9 mouse cellular contexts compared by ENCODE assay signal in genomic region chr15:89354455-89354854, GRCm38 (mm10). TPM values are rescaled to one million over a fixed set of nuclear protein-coding genes. Genes with fewer than 3 reads are reported as not detected.
DNase-seq lines count a peak whose midpoint lies in the region; ATAC-seq and TF ChIP-seq lines count a peak whose summit lies in the region.
"Had no signal": no experiment of that assay in that cellular context is flagged by ENCODE, and none has a peak within 500 bp of the region (broad histone marks: within the 10 kb centered on the region; RNA-seq: fewer than 3 reads in every experiment).

No protein-coding gene starts in this region.

- WGBS in embryonic facial prominence, embryonic 13.5 days, result 69% methylated on average over 7 of the region's 7 CpGs
- WGBS in intestine, embryonic 14.5 days, result 77% methylated on average over 7 of the region's 7 CpGs
- 83% methylated on average over 7 of the region's 7 CpGs for WGBS in neural tube, embryonic 14.5 days

- intact Hi-C loops in left cerebral cortex, adult 2 months (cut with DNase I), result loop anchor here (2.0 kb wide), 1 partner anchor 40 kb away; the partner anchor contains the start of gene Sbf1
- intact Hi-C loops in left cerebral cortex, postnatal 4 days (cut with DNase I), result no loop called here

- DNase-seq in left cerebral cortex, adult 2 months (ENCODE audit: extremely low spot score in 1 of 2, low spot score in 2 of 2), result no peak
- DNase-seq in left cerebral cortex, adult 18-20 months (ENCODE audit: low spot score in 2 of 2), result no peak
- DNase-seq in intestine, embryonic 14.5 days (ENCODE audit: low spot score), result no peak
- no peak for DNase-seq in left cerebral cortex, postnatal 4 days
- no peak for DNase-seq in frontal cortex, postnatal 14 days (ENCODE audit: low spot score in 2 of 2)

- peak overlapping the region; percentile 87 for H3K4me3 ChIP-seq in left cerebral cortex, adult 2 months
- H3K4me3 ChIP-seq in embryonic facial prominence, embryonic 13.5 days, result peak overlapping the region; percentile 82
- peak overlapping the region; percentile 94 for H3K4me3 ChIP-seq in intestine, embryonic 14.5 days (ENCODE audit: low read depth, low read length)
- H3K4me3 ChIP-seq in neural tube, embryonic 14.5 days (ENCODE audit: low read depth, low read length), result peak overlapping the region; percentile 78

- no peaks in the 10 kb centered on the region for H3K27me3 ChIP-seq in embryonic facial prominence, embryonic 13.5 days
- no peaks in the 10 kb centered on the region for H3K27me3 ChIP-seq in intestine, embryonic 14.5 days (replicated peaks; ENCODE audit: control insufficient read depth, insufficient read depth, low read length)
- H3K27me3 ChIP-seq in neural tube, embryonic 14.5 days (ENCODE audit: control insufficient read depth, insufficient read depth, low read length), result no peaks in the 10 kb centered on the region

- peaks cover 33% of the 10 kb centered on the region for H3K4me1 ChIP-seq in embryonic facial prominence, embryonic 13.5 days
- peaks cover 14% of the 10 kb centered on the region for H3K4me1 ChIP-seq in intestine, embryonic 14.5 days (replicated peaks; ENCODE audit: control insufficient read depth, insufficient read depth, low read length)
- H3K4me1 ChIP-seq in neural tube, embryonic 14.5 days (ENCODE audit: control insufficient read depth, insufficient read depth, low read length), result peaks cover 8% of the 10 kb centered on the region; the same call in 1 of the 2 replicates

- H3K36me3 ChIP-seq in embryonic facial prominence, embryonic 13.5 days, result peaks cover 47% of the 10 kb centered on the region
- peaks cover 42% of the 10 kb centered on the region for H3K36me3 ChIP-seq in intestine, embryonic 14.5 days (ENCODE audit: control insufficient read depth, insufficient read depth, low read length)
- H3K36me3 ChIP-seq in neural tube, embryonic 14.5 days (ENCODE audit: control insufficient read depth, insufficient read depth, low read length), result peaks cover 21% of the 10 kb centered on the region

- no peak overlapping the region for H3K27ac ChIP-seq in left cerebral cortex, adult 2 months
- peak overlapping the region; percentile 94; the same call in 1 of the 2 replicates for H3K27ac ChIP-seq in embryonic facial prominence, embryonic 13.5 days
- no peak overlapping the region for H3K27ac ChIP-seq in intestine, embryonic 14.5 days (ENCODE audit: low read depth)
- H3K27ac ChIP-seq in neural tube, embryonic 14.5 days (ENCODE audit: low read depth, low read length), result no peak overlapping the region

- H3K9me3 ChIP-seq in embryonic facial prominence, embryonic 13.5 days, result no peaks in the 10 kb centered on the region
- H3K9me3 ChIP-seq in intestine, embryonic 14.5 days (ENCODE audit: control insufficient read depth, low read length), result no peaks in the 10 kb centered on the region
- H3K9me3 ChIP-seq in neural tube, embryonic 14.5 days (ENCODE audit: control insufficient read depth, low read length), result no peaks in the 10 kb centered on the region

- peak overlapping the region; percentile 88 for H3K4me2 ChIP-seq in embryonic facial prominence, embryonic 13.5 days
- H3K4me2 ChIP-seq in intestine, embryonic 14.5 days (ENCODE audit: low read length), result peak overlapping the region; percentile 94
- H3K4me2 ChIP-seq in neural tube, embryonic 14.5 days (ENCODE audit: low read depth, low read length), result peak overlapping the region; percentile 79

- TF ChIP-seq CTCF in left cerebral cortex, adult 2 months (IDR thresholded peaks at IDR 0.05), result no peak

- no peak for ATAC-seq in embryonic facial prominence, embryonic 13.5 days (ENCODE audit: insufficient number of reproducible peaks, insufficient read depth, low FRiP score, low TSS enrichment, low read depth)
- no peak for ATAC-seq in intestine, embryonic 14.5 days (replicated peaks; ENCODE audit: low FRiP score, low TSS enrichment, low read depth)
- ATAC-seq in neural tube, embryonic 14.5 days (ENCODE audit: low read depth), result 0 out of 2 replicates have a peak, but pooled peaks have one; percentile 9
- no peak for ATAC-seq in activated CD4-positive, CD25-positive, alpha-beta regulatory T cell, adult 4 months

- H3K9ac ChIP-seq in embryonic facial prominence, embryonic 13.5 days, result peak overlapping the region; percentile 93
- peak overlapping the region; percentile 88 for H3K9ac ChIP-seq in intestine, embryonic 14.5 days (ENCODE audit: low read length)
- H3K9ac ChIP-seq in neural tube, embryonic 14.5 days (replicated peaks; ENCODE audit: low read depth, low read length), result peak overlapping the region; percentile 72; the same call in 1 of the 2 replicates

RNA-seq across cellular contexts. Expression of gene Lmf2, which starts 1.0 kb away (rescaled TPM):
- 10 to 100 TPM; 18.8 to 19.8 TPM for total RNA-seq in left cerebral cortex, adult 2 months (2021)
- 10 to 100 TPM; 17.8 to 21.2 TPM for total RNA-seq in left cerebral cortex, adult 18-20 months (2021)
- 53.3 and 62.2 TPM in 2 replicates for polyA plus RNA-seq in embryonic facial prominence, embryonic 13.5 days (2015; fragmentation: Nextera tagmentation; extraction: Ambion mirVana)
- polyA plus RNA-seq in intestine, embryonic 14.5 days (2014; fragmentation: Nextera tagmentation; extraction: Ambion mirVana), result 46.7 and 48.6 TPM in 2 replicates
- 19.8 and 28.6 TPM in 2 replicates for polyA plus RNA-seq in neural tube, embryonic 14.5 days (2014; fragmentation: Nextera tagmentation; extraction: Ambion mirVana)
- 10 to 100 TPM; 22.9 to 36.2 TPM for total RNA-seq in left cerebral cortex, postnatal 4 days (2021)
- 10 to 100 TPM; 20.8 to 38.6 TPM for polyA plus RNA-seq in activated CD4-positive, CD25-positive, alpha-beta regulatory T cell, adult 4 months (2017; shearing (Covaris generic))

RNA-seq across cellular contexts. Expression of gene Ncaph2, which starts 1.1 kb away (rescaled TPM):
- total RNA-seq in left cerebral cortex, adult 2 months (2021), result 100 to 1,000 TPM; 108 TPM
- 100 to 1,000 TPM; 111 to 119 TPM for total RNA-seq in left cerebral cortex, adult 18-20 months (2021)
- polyA plus RNA-seq in embryonic facial prominence, embryonic 13.5 days (2015; fragmentation: Nextera tagmentation; extraction: Ambion mirVana), result 164 and 188 TPM in 2 replicates
- 157 and 170 TPM in 2 replicates for polyA plus RNA-seq in intestine, embryonic 14.5 days (2014; fragmentation: Nextera tagmentation; extraction: Ambion mirVana)
- polyA plus RNA-seq in neural tube, embryonic 14.5 days (2014; fragmentation: Nextera tagmentation; extraction: Ambion mirVana), result 89.5 and 90.2 TPM in 2 replicates
- total RNA-seq in left cerebral cortex, postnatal 4 days (2021), result 10 to 100 TPM; 86.6 to 93.2 TPM
- 100 to 1,000 TPM; 141 to 171 TPM for polyA plus RNA-seq in activated CD4-positive, CD25-positive, alpha-beta regulatory T cell, adult 4 months (2017; shearing (Covaris generic))

RNA-seq across cellular contexts. Expression of gene Sco2, which starts 19.2 kb away (rescaled TPM):
- 10 to 100 TPM; 28.5 to 29.1 TPM for total RNA-seq in left cerebral cortex, adult 2 months (2021)
- total RNA-seq in left cerebral cortex, adult 18-20 months (2021), result 10 to 100 TPM; 27.7 to 28.6 TPM
- polyA plus RNA-seq in embryonic facial prominence, embryonic 13.5 days (2015; fragmentation: Nextera tagmentation; extraction: Ambion mirVana), result 4.6 and 4.7 TPM in 2 replicates
- polyA plus RNA-seq in intestine, embryonic 14.5 days (2014; fragmentation: Nextera tagmentation; extraction: Ambion mirVana), result 12.3 and 14.6 TPM in 2 replicates
- polyA plus RNA-seq in neural tube, embryonic 14.5 days (2014; fragmentation: Nextera tagmentation; extraction: Ambion mirVana), result 20.0 and 24.3 TPM in 2 replicates
- total RNA-seq in left cerebral cortex, postnatal 4 days (2021), result 10 to 100 TPM; 25.0 to 28.7 TPM
- polyA plus RNA-seq in activated CD4-positive, CD25-positive, alpha-beta regulatory T cell, adult 4 months (2017; shearing (Covaris generic)), result 1 to 10 TPM; 2.1 to 4.9 TPM

RNA-seq across cellular contexts. Expression of gene Miox, which starts 20.3 kb away (rescaled TPM):
- total RNA-seq in left cerebral cortex, adult 2 months (2021), result not detected
- total RNA-seq in left cerebral cortex, adult 18-20 months (2021), result not detected
- polyA plus RNA-seq in embryonic facial prominence, embryonic 13.5 days (2015; fragmentation: Nextera tagmentation; extraction: Ambion mirVana), result not detected in 2 replicates
- not detected in 2 replicates for polyA plus RNA-seq in intestine, embryonic 14.5 days (2014; fragmentation: Nextera tagmentation; extraction: Ambion mirVana)
- not detected in 2 replicates for polyA plus RNA-seq in neural tube, embryonic 14.5 days (2014; fragmentation: Nextera tagmentation; extraction: Ambion mirVana)
- not detected for total RNA-seq in left cerebral cortex, postnatal 4 days (2021)
- not detected for polyA plus RNA-seq in activated CD4-positive, CD25-positive, alpha-beta regulatory T cell, adult 4 months (2017; shearing (Covaris generic))
- polyA plus RNA-seq: brain, embryonic 14.5 days had no signal

RNA-seq across cellular contexts. Expression of gene Tymp, which starts 22.4 kb away (rescaled TPM):
- total RNA-seq in left cerebral cortex, adult 2 months (2021), result 1 to 10 TPM in 1 of 2 experiments, under 1 TPM in 1; 0.77 to 2.1 TPM
- total RNA-seq in left cerebral cortex, adult 18-20 months (2021), result 1 to 10 TPM; 1.5 TPM
- 1.4 and 1.6 TPM in 2 replicates for polyA plus RNA-seq in embryonic facial prominence, embryonic 13.5 days (2015; fragmentation: Nextera tagmentation; extraction: Ambion mirVana)
- polyA plus RNA-seq in intestine, embryonic 14.5 days (2014; fragmentation: Nextera tagmentation; extraction: Ambion mirVana), result 1.2 and 1.5 TPM in 2 replicates
- 3.5 and 3.7 TPM in 2 replicates for polyA plus RNA-seq in neural tube, embryonic 14.5 days (2014; fragmentation: Nextera tagmentation; extraction: Ambion mirVana)
- total RNA-seq in left cerebral cortex, postnatal 4 days (2021), result under 1 TPM; 0.62 to 0.81 TPM
- polyA plus RNA-seq in activated CD4-positive, CD25-positive, alpha-beta regulatory T cell, adult 4 months (2017; shearing (Covaris generic)), result under 1 TPM; 0.61 to 0.74 TPM
